Mouse (Mus musculus) bone marrow, adult 2 months (tissue): ENCODE results near the gene Slc15a4.

Experiments
- CTCF ChIP-seq: fragments of 200-500 bp; IDR thresholded peaks from 2 replicates; pipeline ENCODE4 v1.5.1; 2011; ENCODE audit warnings: low read length, control low read depth; ENCODE audit not compliant: control insufficient read depth, insufficient read depth
- POLR2A ChIP-seq: fragments of 200-500 bp; IDR thresholded peaks from 2 replicates; pipeline ENCODE4 v1.6.1; 2011; ENCODE audit warnings: low read depth, mild to moderate bottlenecking, control low read depth, low read length, borderline replicate concordance; ENCODE audit not compliant: control insufficient read depth

DNA sequence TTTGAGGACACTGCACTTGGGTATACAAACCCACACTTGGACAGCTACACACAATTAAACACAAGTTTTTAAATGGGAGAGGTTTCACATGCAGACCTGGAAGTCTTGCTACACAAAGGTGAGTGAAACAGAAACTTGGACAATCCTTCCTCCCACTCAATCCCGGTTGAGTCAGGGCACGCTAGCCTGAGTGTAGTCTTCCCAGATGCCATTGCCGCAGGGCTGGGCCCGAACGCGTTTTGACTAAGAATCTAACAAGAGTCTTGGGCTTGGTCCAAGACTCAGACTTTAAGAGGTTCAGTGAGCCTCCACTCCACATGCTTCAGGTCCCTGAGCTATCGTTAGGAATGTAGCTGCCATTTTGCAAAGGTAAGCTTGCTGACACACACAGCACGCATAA, 12.3 kb downstream of the Slc15a4 start:
- TF ChIP-seq POLR2A: no peak
- TF ChIP-seq CTCF: no peak
